Mouse (Mus musculus) cerebellum, adult 11-12 months (tissue): Measurements from ENCODE around the gene Ppp2r1b.
A peak's percentile ranks its signal among the peaks of the same experiment; 100 is the strongest.

Source experiments
- DNase-seq: peaks from one replicate; pipeline ENCODE4 v3.0.0; 2022

The Ppp2r1b gene

GRCm38 (mm10) chr9:50841079-50841789, 3.9 kb upstream of the Ppp2r1b start:
- peak; percentile 71 for DNase-seq

- no peak for DNase-seq
These were observed 446 bp downstream of the Ppp2r1b start for GRCm38 (mm10) chr9:50845547-50845946.

- no peak for DNase-seq
These were observed 2.0 kb downstream of the Ppp2r1b start for GRCm38 (mm10) chr9:50847133-50847532.

GRCm38 (mm10) chr9:50847606-50848368, 2.7 kb downstream of the Ppp2r1b start:
- DNase-seq, result no peak

GRCm38 (mm10) chr9:50848821-50849220, 3.7 kb downstream of the Ppp2r1b start:
- DNase-seq, result no peak

GRCm38 (mm10) chr9:50849249-50849648, 4.1 kb downstream of the Ppp2r1b start:
- DNase-seq, result peak; percentile 79

- DNase-seq, result no peak
These were observed 4.7 kb downstream of the Ppp2r1b start for GRCm38 (mm10) chr9:50849755-50850154.

GRCm38 (mm10) chr9:50850271-50850670, 5.2 kb downstream of the Ppp2r1b start:
- no peak for DNase-seq

- DNase-seq, result no peak
These were observed 5.6 kb downstream of the Ppp2r1b start for GRCm38 (mm10) chr9:50850713-50851112.

- peak; percentile 31 for DNase-seq
These were observed 7.7 kb downstream of the Ppp2r1b start for GRCm38 (mm10) chr9:50852634-50853349.

- DNase-seq, result no peak
These were observed 9.3 kb downstream of the Ppp2r1b start for GRCm38 (mm10) chr9:50854376-50854775.

GRCm38 (mm10) chr9:50855133-50855766, 10.1 kb downstream of the Ppp2r1b start:
- no peak for DNase-seq

- no peak for DNase-seq
These were observed 10.7 kb downstream of the Ppp2r1b start for GRCm38 (mm10) chr9:50855780-50856179.

- peak; percentile 87 for DNase-seq
These were observed 11.4 kb downstream of the Ppp2r1b start for GRCm38 (mm10) chr9:50856341-50857081.

- no peak for DNase-seq
These were observed 12.1 kb downstream of the Ppp2r1b start for GRCm38 (mm10) chr9:50857082-50857641.

- DNase-seq, result no peak
These were observed 13.6 kb downstream of the Ppp2r1b start for GRCm38 (mm10) chr9:50858681-50859080.

- DNase-seq, result peak; percentile 81
These were observed 16.2 kb downstream of the Ppp2r1b start for GRCm38 (mm10) chr9:50861119-50861839.

- no peak for DNase-seq
These were observed 18.7 kb downstream of the Ppp2r1b start for GRCm38 (mm10) chr9:50863824-50864223.

- no peak for DNase-seq
These were observed 19.8 kb downstream of the Ppp2r1b start for GRCm38 (mm10) chr9:50864877-50865276.

- no peak for DNase-seq
These were observed 20.7 kb downstream of the Ppp2r1b start for GRCm38 (mm10) chr9:50865803-50866202.

- DNase-seq, result peak; percentile 54
These were observed 21.9 kb downstream of the Ppp2r1b start for GRCm38 (mm10) chr9:50867015-50867414.
